Mouse (Mus musculus) adrenal gland, adult 18-20 months (tissue): Measurements from ENCODE around the gene Cdc42ep1. TPM values are rescaled to one million over a fixed set of nuclear protein-coding genes. Genes with fewer than 3 reads are reported as not detected.

Experiments used
- DNase-seq, 2 experiments: peaks; one replicate each; pipeline ENCODE4 v3.0.0; 2021 to 2022; ENCODE audit warnings: low spot score in 2 of 2
- long read RNA-seq, 2 experiments: library from polyadenylated mRNA; stranded (forward); transcript quantifications; one replicate each; pipeline ENCODE4 v2.0.0; 2021
- total RNA-seq, 2 experiments: library from RNA; stranded (reverse); gene quantifications; 1 replicate in 1 of 2; 2 replicates in 1 of 2; pipeline ENCODE4 v1.2.3; 2021

Gene Cdc42ep1
- total RNA-seq = 10 to 100 TPM; 36.2 to 53.1 TPM
- long read RNA-seq, experiment 1, transcript Cdc42ep1-201 (3 exons, 2,560 nt) = major isoform, 36 of 45 reads
- long read RNA-seq, experiment 1, partial matches to known transcripts = 9 of 45 reads
- long read RNA-seq, experiment 1, other reads (novel, unspliced or antisense) = 0 of 45 reads
- long read RNA-seq, experiment 2, transcript Cdc42ep1-201 (3 exons, 2,560 nt) = major isoform, 12 of 30 reads
- long read RNA-seq, experiment 2, partial matches to known transcripts = 1 of 30 reads
- long read RNA-seq, experiment 2, other reads (novel, unspliced or antisense) = 17 of 30 reads

- DNase-seq = peak; percentile 73 to 81
Measured at GRCm38 (mm10) chr15:78842371-78843163, at the start of gene Cdc42ep1. Cdc42ep1 (plus strand) TSS chr15:78842624.

- no peak for DNase-seq
Measured at GRCm38 (mm10) chr15:78796196-78797059, 46.0 kb upstream of the Cdc42ep1 start.

- DNase-seq = no peak
Measured at GRCm38 (mm10) chr15:78797060-78797329, 45.4 kb upstream of the Cdc42ep1 start.

GRCm38 (mm10) chr15:78799029-78799428 is 43.4 kb upstream of the Cdc42ep1 start:
- DNase-seq = no peak

- DNase-seq = no peak
Measured at GRCm38 (mm10) chr15:78801571-78801970, 40.9 kb upstream of the Cdc42ep1 start.

GRCm38 (mm10) chr15:78801971-78802741 is 40.3 kb upstream of the Cdc42ep1 start:
- DNase-seq = no peak

GRCm38 (mm10) chr15:78802776-78803391 is 39.5 kb upstream of the Cdc42ep1 start, which contains the start of gene Card10:
Card10 (minus strand) TSS chr15:78803042.
- DNase-seq = peak; percentile 59 to 73

- DNase-seq = peak in 1 of 2 experiments; percentile 57
Measured at GRCm38 (mm10) chr15:78803499-78803900, 38.9 kb upstream of the Cdc42ep1 start.

GRCm38 (mm10) chr15:78804326-78804725 is 38.1 kb upstream of the Cdc42ep1 start:
- DNase-seq = no peak

- DNase-seq = no peak
Measured at GRCm38 (mm10) chr15:78805351-78805750, 37.1 kb upstream of the Cdc42ep1 start.

- DNase-seq = no peak
Measured at GRCm38 (mm10) chr15:78806614-78807013, 35.8 kb upstream of the Cdc42ep1 start.

GRCm38 (mm10) chr15:78807141-78807540 is 35.3 kb upstream of the Cdc42ep1 start:
- DNase-seq = no peak

- DNase-seq = no peak
Measured at GRCm38 (mm10) chr15:78808980-78809379, 33.4 kb upstream of the Cdc42ep1 start.

- DNase-seq = no peak
Measured at GRCm38 (mm10) chr15:78809739-78810138, 32.7 kb upstream of the Cdc42ep1 start.

GRCm38 (mm10) chr15:78810146-78810545 is 32.3 kb upstream of the Cdc42ep1 start:
- DNase-seq = no peak

GRCm38 (mm10) chr15:78813603-78814002 is 28.8 kb upstream of the Cdc42ep1 start:
- no peak for DNase-seq

GRCm38 (mm10) chr15:78815314-78816073 is 26.9 kb upstream of the Cdc42ep1 start:
- peak in 1 of 2 experiments; percentile 16 for DNase-seq

- no peak for DNase-seq
Measured at GRCm38 (mm10) chr15:78816074-78816391, 26.4 kb upstream of the Cdc42ep1 start.
